Mouse (Mus musculus): ENCODE results near the gene Smarcb1. TPM values are rescaled to one million over a fixed set of nuclear protein-coding genes. Genes with fewer than 3 reads are reported as not detected.
A peak's percentile ranks its signal among the peaks of the same experiment; 100 is the strongest.

Gene Smarcb1
- polyA plus RNA-seq, 1 experiment = 43.2 TPM

DNA sequence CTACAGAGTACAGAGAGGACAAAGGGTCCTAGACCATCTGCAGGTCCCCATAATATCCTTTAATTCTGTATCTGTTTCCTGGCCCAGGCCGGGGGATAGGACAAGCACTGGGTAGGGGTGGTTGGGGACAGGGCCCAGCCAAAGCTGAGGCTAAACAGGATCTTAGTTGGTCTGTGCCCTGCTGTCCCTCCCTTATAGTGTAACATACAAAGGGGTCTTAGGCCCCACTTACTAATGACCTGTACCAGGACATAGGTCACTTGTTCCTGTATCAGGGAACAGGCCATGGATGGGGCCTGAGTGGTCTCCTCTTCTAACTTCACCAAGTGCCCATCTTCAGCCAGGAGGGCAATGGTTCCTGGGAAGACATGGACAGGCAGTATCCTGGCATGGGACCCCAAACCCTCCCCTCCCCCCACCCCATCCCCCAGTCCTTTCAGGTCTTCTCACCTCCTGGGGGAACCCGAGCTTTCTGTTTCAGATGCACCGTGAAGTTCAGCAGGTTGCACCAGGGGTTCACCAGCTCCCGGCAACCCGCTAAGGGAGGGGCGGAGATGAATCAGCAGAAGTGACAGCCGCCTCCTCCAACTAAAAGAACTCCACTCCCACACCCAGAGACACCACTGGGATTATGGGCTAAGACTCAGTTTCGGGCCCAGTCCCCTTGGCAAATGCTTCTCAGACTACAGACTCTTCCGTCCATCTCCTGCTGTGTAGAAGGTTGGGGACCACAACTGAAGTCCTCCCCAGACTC is 18.2 kb upstream of the Smarcb1 start:
- Histone ChIP-seq H3K27me3 (ENCODE audit: control insufficient read depth, insufficient read depth, low read length) (no peaks in the 10 kb centered on the region), H3K4me1 (ENCODE audit: control insufficient read depth, insufficient read depth, insufficient read length) (peaks cover 10% of the 10 kb centered on the region; the same call in 1 of the 2 replicates), H3K4me3 (ENCODE audit: extremely low read depth, insufficient read depth, insufficient read length) (0 out of 2 replicates have a peak overlapping the region, but pooled peaks have one; percentile 9), H3K27ac (ENCODE audit: insufficient read depth, low read length) (peak overlapping the region; percentile 21; the same call in 1 of the 2 replicates), H3K36me3 (ENCODE audit: control insufficient read depth, insufficient read depth, low read length) (no peaks in the 10 kb centered on the region)
- 46% methylated on average over 9 of the region's 9 CpGs for WGBS
- TF ChIP-seq POLR2A (IDR thresholded peaks at IDR 0.05; ENCODE audit: low read depth, low read length) (no peak), CTCF (IDR thresholded peaks at IDR 0.05; ENCODE audit: extremely low read depth, insufficient read depth, insufficient read length, insufficient replicate concordance) (no peak)
- DNase-seq (ENCODE audit: low read depth in 1 of 2, low spot score in 2 of 2) = no peak

DNA sequence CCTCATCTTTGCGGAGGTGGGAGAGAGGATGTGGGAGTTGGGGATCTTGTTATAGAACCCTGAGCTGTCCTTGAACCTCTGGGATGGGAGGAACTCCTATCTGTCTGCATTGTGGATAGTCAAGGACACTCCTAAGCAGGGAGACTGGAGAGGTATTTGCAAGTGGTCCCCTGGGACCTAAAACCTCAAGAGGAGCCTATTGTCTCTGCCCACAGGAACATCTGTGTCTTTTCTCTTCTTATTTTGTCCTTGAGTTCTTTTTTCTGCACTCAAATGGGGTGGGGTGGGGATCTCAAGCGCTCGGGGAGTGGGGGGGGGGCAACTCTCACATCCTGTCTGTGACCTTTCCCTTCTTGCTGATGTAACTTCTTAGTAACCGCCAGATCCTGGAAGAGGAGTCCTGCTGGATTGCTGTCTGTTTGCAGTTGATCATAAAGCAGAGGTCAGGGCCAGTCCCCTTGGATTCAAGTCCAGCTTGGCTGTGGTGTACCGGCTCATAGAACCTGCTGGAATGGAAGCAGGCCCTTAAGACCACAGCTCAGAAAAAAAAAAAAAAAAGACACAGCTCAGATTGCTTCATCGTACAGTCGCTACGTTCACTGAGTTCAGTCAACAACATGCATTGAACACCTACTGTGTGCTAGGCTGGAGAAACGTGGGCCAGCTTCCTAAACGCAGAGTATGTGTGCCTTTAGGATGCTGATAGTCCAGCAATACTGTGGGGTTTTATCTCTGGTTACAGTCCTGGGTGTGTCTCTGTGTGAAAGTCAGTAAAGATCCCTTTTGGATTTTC is 16.6 kb upstream of the Smarcb1 start:
- WGBS = 28% methylated on average over 10 of the region's 10 CpGs
- peak overlapping the region; percentile 54 for H3K27ac ChIP-seq (ENCODE audit: insufficient read depth, low read length)
- H3K4me3 ChIP-seq (ENCODE audit: extremely low read depth, insufficient read depth, insufficient read length) = no peak overlapping the region; the same call in 1 of the 2 replicates

DNA sequence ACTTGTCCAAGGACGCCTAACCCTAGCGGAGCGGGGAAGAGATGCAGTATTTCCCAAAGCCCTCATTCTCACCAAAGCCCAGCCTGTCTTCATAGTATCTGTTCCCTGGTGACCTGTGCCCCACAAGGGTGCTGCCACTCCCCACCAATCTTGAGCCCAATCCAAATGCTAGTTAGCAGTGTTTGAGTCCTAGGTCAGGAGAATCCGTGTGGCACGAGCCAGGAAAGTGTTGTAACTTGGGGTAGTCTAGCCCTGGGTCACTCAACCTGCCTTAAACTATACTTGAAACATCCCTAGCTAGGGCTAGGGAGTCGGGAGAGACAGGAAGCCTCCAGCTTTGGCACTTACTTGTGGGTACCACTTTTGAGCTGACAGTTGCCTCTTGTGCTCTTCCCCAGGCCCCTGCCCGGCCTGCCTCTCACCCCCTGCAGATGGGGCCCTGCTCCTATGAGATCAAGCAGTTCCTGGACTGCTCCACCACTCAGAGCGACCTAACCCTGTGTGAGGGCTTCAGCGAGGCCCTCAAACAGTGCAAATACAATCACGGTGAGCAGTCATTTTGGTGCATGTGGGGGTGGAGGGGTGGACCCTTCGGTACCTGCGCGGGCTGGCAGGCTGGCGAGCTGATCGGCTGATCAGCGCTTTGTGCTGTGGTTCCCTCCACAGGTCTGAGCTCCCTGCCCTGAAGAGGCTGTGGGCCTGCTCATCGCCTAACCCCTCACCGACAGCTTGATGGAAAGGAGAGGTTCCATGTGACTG is 15.7 kb upstream of the Smarcb1 start:
- peak in 1 of 2 experiments; percentile 13 for DNase-seq (ENCODE audit: low read depth in 1 of 2, low spot score in 2 of 2)
- Histone ChIP-seq H3K27ac (ENCODE audit: insufficient read depth, low read length) (peak overlapping the region; percentile 55), H3K36me3 (ENCODE audit: control insufficient read depth, insufficient read depth, low read length) (no peaks in the 10 kb centered on the region), H3K4me1 (ENCODE audit: control insufficient read depth, insufficient read depth, insufficient read length) (peaks cover 16% of the 10 kb centered on the region), H3K27me3 (ENCODE audit: control insufficient read depth, insufficient read depth, low read length) (no peaks in the 10 kb centered on the region), H3K4me3 (ENCODE audit: extremely low read depth, insufficient read depth, insufficient read length) (peak overlapping the region; percentile 19)
- TF ChIP-seq CTCF (IDR thresholded peaks at IDR 0.05; ENCODE audit: extremely low read depth, insufficient read depth, insufficient read length, insufficient replicate concordance) (no peak), POLR2A (IDR thresholded peaks at IDR 0.05; ENCODE audit: low read depth, low read length) (no peak)
- 58% methylated on average over 18 of the region's 18 CpGs for WGBS

More for the DNA sequence above, 16.6 kb upstream of the Smarcb1 start:
- no peak for DNase-seq (ENCODE audit: low read depth in 1 of 2, low spot score in 2 of 2)
- no peak for TF ChIP-seq CTCF (IDR thresholded peaks at IDR 0.05; ENCODE audit: extremely low read depth, insufficient read depth, insufficient read length, insufficient replicate concordance)
- TF ChIP-seq POLR2A (IDR thresholded peaks at IDR 0.05; ENCODE audit: low read depth, low read length) = no peak
- Histone ChIP-seq H3K4me1 (ENCODE audit: control insufficient read depth, insufficient read depth, insufficient read length) (peaks cover 10% of the 10 kb centered on the region; the same call in 1 of the 2 replicates), H3K27me3 (ENCODE audit: control insufficient read depth, insufficient read depth, low read length) (no peaks in the 10 kb centered on the region), H3K36me3 (ENCODE audit: control insufficient read depth, insufficient read depth, low read length) (no peaks in the 10 kb centered on the region)

DNA sequence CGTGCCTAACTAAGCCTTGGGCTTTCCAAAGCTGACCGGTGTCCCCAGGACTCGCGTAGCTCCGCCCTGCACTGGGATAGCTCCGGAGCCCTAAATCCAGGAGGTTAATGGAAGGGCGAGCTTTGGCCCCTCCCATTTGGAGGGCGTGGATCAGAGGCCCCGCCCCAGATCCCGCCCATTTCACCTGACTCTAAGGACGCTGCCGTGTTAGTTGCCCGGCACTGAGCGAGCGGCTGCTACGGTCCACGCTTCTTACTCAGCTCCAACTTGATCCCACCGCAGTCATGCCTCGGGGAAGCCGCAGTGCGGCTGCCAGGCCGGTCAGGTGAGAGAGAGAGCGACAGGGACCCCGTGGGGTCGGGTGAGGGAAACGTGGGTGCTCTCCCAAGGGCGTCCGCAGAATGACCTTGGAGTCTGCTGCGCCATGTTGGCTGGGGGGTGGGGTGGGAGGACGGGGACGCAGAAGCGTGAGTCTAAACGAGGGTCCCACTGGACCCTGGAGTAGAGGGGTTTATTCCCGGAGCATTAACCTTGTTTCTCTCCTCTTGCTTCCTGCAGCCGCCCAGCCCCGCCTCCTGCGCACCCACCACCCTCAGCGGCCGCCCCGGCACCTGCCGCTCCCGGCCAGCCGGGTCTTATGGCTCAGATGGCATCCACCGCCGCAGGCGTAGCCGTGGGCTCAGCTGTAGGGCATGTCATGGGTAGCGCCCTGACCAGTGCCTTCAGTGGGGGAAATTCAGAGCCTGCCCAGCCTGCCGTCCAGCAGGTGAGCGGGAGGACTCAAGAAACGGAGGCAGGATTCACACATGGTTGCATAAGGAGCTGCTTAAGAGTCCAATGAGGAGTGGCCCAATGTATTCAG is 14.5 kb upstream of the Smarcb1 start, which contains the start of gene Mmp11:
TSS of gene Mmp11 (minus strand) at position 817 of the 862 bp plus-strand sequence.
- Histone ChIP-seq H3K27me3 (ENCODE audit: control insufficient read depth, insufficient read depth, low read length) (no peaks in the 10 kb centered on the region), H3K27ac (ENCODE audit: insufficient read depth, low read length) (peak within 1 kb of the TSS; percentile 55), H3K36me3 (ENCODE audit: control insufficient read depth, insufficient read depth, low read length) (no peaks in the 10 kb centered on the region), H3K4me3 (ENCODE audit: extremely low read depth, insufficient read depth, insufficient read length) (peak within 1 kb of the TSS; percentile 75), H3K4me1 (ENCODE audit: control insufficient read depth, insufficient read depth, insufficient read length) (peaks cover 23% of the 10 kb centered on the region)
- 5% methylated on average over 51 of the region's 51 CpGs for WGBS
- peak; percentile 55 to 56 for DNase-seq (ENCODE audit: low read depth in 1 of 2, low spot score in 2 of 2)
- no peak for TF ChIP-seq CTCF (IDR thresholded peaks at IDR 0.05; ENCODE audit: extremely low read depth, insufficient read depth, insufficient read length, insufficient replicate concordance)
- TF ChIP-seq POLR2A (IDR thresholded peaks at IDR 0.05; ENCODE audit: low read depth, low read length) = peak; percentile 61

DNA sequence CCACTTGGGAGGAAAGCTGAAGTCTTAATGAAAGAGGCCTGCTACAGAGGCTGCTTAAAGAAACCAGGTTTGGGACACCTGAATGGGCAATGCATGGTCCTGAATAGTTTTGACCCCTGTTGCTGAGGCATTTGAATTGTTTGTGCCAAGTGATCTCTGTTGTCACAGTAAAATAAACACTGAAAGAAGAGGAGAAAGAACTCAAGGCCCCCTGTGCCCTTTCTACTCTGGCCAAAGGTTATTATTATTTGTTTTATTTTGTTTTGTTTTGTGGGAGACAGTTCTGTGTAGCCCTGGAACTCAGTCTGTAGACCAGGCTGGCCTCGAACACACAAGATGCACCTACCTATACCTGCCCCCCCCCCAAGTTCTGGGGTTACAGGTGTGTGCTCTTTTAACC is 13.6 kb upstream of the Smarcb1 start:
- TF ChIP-seq POLR2A (IDR thresholded peaks at IDR 0.05; ENCODE audit: low read depth, low read length) = no peak
- TF ChIP-seq CTCF (IDR thresholded peaks at IDR 0.05; ENCODE audit: extremely low read depth, insufficient read depth, insufficient read length, insufficient replicate concordance) = no peak
- WGBS = 53% methylated on average over 1 of the region's 1 CpGs
- Histone ChIP-seq H3K27ac (ENCODE audit: insufficient read depth, low read length) (no peak overlapping the region), H3K4me1 (ENCODE audit: control insufficient read depth, insufficient read depth, insufficient read length) (peaks cover 22% of the 10 kb centered on the region), H3K4me3 (ENCODE audit: extremely low read depth, insufficient read depth, insufficient read length) (no peak overlapping the region), H3K27me3 (ENCODE audit: control insufficient read depth, insufficient read depth, low read length) (no peaks in the 10 kb centered on the region), H3K36me3 (ENCODE audit: control insufficient read depth, insufficient read depth, low read length) (no peaks in the 10 kb centered on the region)
- no peak for DNase-seq (ENCODE audit: low read depth in 1 of 2, low spot score in 2 of 2)
